ENCODE assay signal across 13 mouse cellular contexts in the genomic region with DNA sequence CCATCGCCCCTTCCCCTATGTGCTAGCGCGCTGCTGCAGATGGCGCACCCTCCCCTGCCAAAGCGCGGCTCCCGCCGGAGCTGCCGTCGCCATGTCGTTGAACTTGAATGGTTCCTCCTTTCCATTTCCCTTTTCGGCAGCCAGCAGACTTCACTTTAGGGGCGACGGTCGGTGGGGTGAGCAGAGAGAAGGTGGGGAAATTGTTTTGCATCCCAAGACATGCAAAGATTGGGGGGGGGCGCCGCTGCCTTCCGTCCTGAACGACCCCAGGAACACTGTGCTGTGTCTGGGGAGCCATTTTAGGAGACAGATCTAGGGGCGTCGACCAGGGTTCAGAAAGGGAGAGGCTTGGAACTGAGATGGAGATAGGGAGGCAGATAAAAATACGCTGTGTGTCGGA. TPM values are rescaled to one million over a fixed set of nuclear protein-coding genes. Genes with fewer than 3 reads are reported as not detected.
A peak's percentile ranks its signal among the peaks of the same experiment; 100 is the strongest.
DNase-seq lines count a peak whose midpoint lies in the region; ATAC-seq and TF ChIP-seq lines count a peak whose summit lies in the region.
"Had no signal": no experiment of that assay in that cellular context is flagged by ENCODE, and none has a peak within 500 bp of the region (broad histone marks: within the 10 kb centered on the region; RNA-seq: fewer than 3 reads in every experiment).

No protein-coding gene starts in this region.

- DNase-seq in kidney, postnatal 0 days (ENCODE audit: low spot score): peak; percentile 90
- no peak for DNase-seq in kidney, adult 18-20 months
- peak; percentile 75 for DNase-seq in limb, embryonic 10.5 days (ENCODE audit: low spot score)
- DNase-seq in midbrain, embryonic 11.5 days (ENCODE audit: low spot score, missing footprints): no peak
- no peak for DNase-seq in right cerebral cortex, adult 2 months (ENCODE audit: low spot score in 2 of 2)
- DNase-seq: heart, postnatal 14 days; liver, embryonic 13.5 days; right cerebral cortex, adult 18-20 months had no signal

- 1% methylated on average over 23 of the region's 23 CpGs for WGBS in kidney, postnatal 0 days
- 2% methylated on average over 23 of the region's 23 CpGs for WGBS in limb, embryonic 10.5 days
- 0% methylated on average over 23 of the region's 23 CpGs for WGBS in neural tube, embryonic 14.5 days
- WGBS in midbrain, embryonic 11.5 days: 1% methylated on average over 22 of the region's 23 CpGs

- no peaks in the 10 kb centered on the region for H3K36me3 ChIP-seq in kidney, postnatal 0 days (ENCODE audit: insufficient read depth, low read length)
- H3K36me3 ChIP-seq in limb, embryonic 10.5 days: peaks cover 8% of the 10 kb centered on the region; the same call in 1 of the 2 replicates
- H3K36me3 ChIP-seq in neural tube, embryonic 14.5 days (ENCODE audit: control insufficient read depth, insufficient read depth, low read length): no peaks in the 10 kb centered on the region
- no peaks in the 10 kb centered on the region for H3K36me3 ChIP-seq in midbrain, embryonic 11.5 days (ENCODE audit: control insufficient read depth, insufficient read depth, low read length)
- H3K36me3 ChIP-seq: G1E; liver, embryonic 13.5 days had no signal

- TF ChIP-seq CTCF in kidney, postnatal 0 days (IDR thresholded peaks at IDR 0.05; ENCODE audit: low read depth): no peak
- TF ChIP-seq CTCF in embryonic fibroblast, embryonic 13.5 days (IDR thresholded peaks at IDR 0.05; ENCODE audit: borderline replicate concordance, insufficient read depth, low read length): no peak

- H3K9me3 ChIP-seq in kidney, postnatal 0 days (replicated peaks; ENCODE audit: low read length): no peaks in the 10 kb centered on the region
- no peaks in the 10 kb centered on the region for H3K9me3 ChIP-seq in limb, embryonic 10.5 days (replicated peaks)
- no peaks in the 10 kb centered on the region for H3K9me3 ChIP-seq in neural tube, embryonic 14.5 days (ENCODE audit: control insufficient read depth, low read length)
- H3K9me3 ChIP-seq in midbrain, embryonic 11.5 days (ENCODE audit: control insufficient read depth, low read length): no peaks in the 10 kb centered on the region
- H3K9me3 ChIP-seq: forebrain, embryonic 13.5 days; liver, embryonic 13.5 days had no signal

- H3K9ac ChIP-seq in kidney, postnatal 0 days (ENCODE audit: low read depth, low read length): peak overlapping the region; percentile 98
- peak overlapping the region; percentile 39 for H3K9ac ChIP-seq in neural tube, embryonic 14.5 days (replicated peaks; ENCODE audit: low read depth, low read length)
- H3K9ac ChIP-seq in midbrain, embryonic 11.5 days (ENCODE audit: low read length): no peak overlapping the region
- H3K9ac ChIP-seq: forebrain, embryonic 13.5 days; liver, embryonic 13.5 days had no signal

- TF ChIP-seq POLR2A in embryonic fibroblast, embryonic 13.5 days (IDR thresholded peaks at IDR 0.05; ENCODE audit: low read depth, low read length): no peak

- ATAC-seq in kidney, postnatal 0 days (replicated peaks; ENCODE audit: low FRiP score, low read depth): no peak
- ATAC-seq in neural tube, embryonic 14.5 days (ENCODE audit: low read depth): no peak
- ATAC-seq in midbrain, embryonic 11.5 days (ENCODE audit: low FRiP score): no peak
- ATAC-seq: forebrain, embryonic 13.5 days had no signal

- peaks cover 5% of the 10 kb centered on the region; the same call in 1 of the 2 replicates for H3K27me3 ChIP-seq in kidney, postnatal 0 days (ENCODE audit: insufficient read depth, low read length)
- peaks cover 98% of the 10 kb centered on the region for H3K27me3 ChIP-seq in limb, embryonic 10.5 days (ENCODE audit: low read depth, poor library complexity, severe bottlenecking)
- peaks cover 53% of the 10 kb centered on the region for H3K27me3 ChIP-seq in neural tube, embryonic 14.5 days (ENCODE audit: control insufficient read depth, insufficient read depth, low read length)
- H3K27me3 ChIP-seq in midbrain, embryonic 11.5 days (ENCODE audit: control insufficient read depth, insufficient read depth, low read length): peaks cover 100% of the 10 kb centered on the region

- peak overlapping the region; percentile 96 for H3K27ac ChIP-seq in kidney, postnatal 0 days
- H3K27ac ChIP-seq in embryonic fibroblast, embryonic 13.5 days (ENCODE audit: insufficient read depth, low read length): peak overlapping the region; percentile 4; the same call in 1 of the 2 replicates
- peak overlapping the region; percentile 99 for H3K27ac ChIP-seq in limb, embryonic 10.5 days
- peak overlapping the region; percentile 81 for H3K27ac ChIP-seq in neural tube, embryonic 14.5 days (ENCODE audit: low read depth, low read length)
- H3K27ac ChIP-seq in midbrain, embryonic 11.5 days (ENCODE audit: low read depth, low read length): no peak overlapping the region
- H3K27ac ChIP-seq: forebrain, embryonic 13.5 days; liver, embryonic 13.5 days had no signal

- H3K4me3 ChIP-seq in kidney, postnatal 0 days (replicated peaks; ENCODE audit: low read depth, low read length): peak overlapping the region; percentile 82
- H3K4me3 ChIP-seq in embryonic fibroblast, embryonic 13.5 days (ENCODE audit: insufficient read depth, low read length): peak overlapping the region; percentile 24
- H3K4me3 ChIP-seq in limb, embryonic 10.5 days: peak overlapping the region; percentile 80
- H3K4me3 ChIP-seq in neural tube, embryonic 14.5 days (ENCODE audit: low read depth, low read length): peak overlapping the region; percentile 42
- H3K4me3 ChIP-seq in midbrain, embryonic 11.5 days (ENCODE audit: low read depth, low read length): no peak overlapping the region
- H3K4me3 ChIP-seq: forebrain, embryonic 13.5 days; liver, embryonic 13.5 days had no signal

- peaks cover 11% of the 10 kb centered on the region for H3K4me1 ChIP-seq in kidney, postnatal 0 days (replicated peaks; ENCODE audit: insufficient read depth, low read length)
- H3K4me1 ChIP-seq in embryonic fibroblast, embryonic 13.5 days (ENCODE audit: control insufficient read depth, insufficient read depth, low read length): no peaks in the 10 kb centered on the region
- H3K4me1 ChIP-seq in limb, embryonic 10.5 days: peaks cover 89% of the 10 kb centered on the region
- 0 out of 2 replicates have a peak, but pooled peaks cover 10% of the 10 kb centered on the region for H3K4me1 ChIP-seq in neural tube, embryonic 14.5 days (ENCODE audit: control insufficient read depth, insufficient read depth, low read length)
- peaks cover 5% of the 10 kb centered on the region; the same call in 1 of the 2 replicates for H3K4me1 ChIP-seq in midbrain, embryonic 11.5 days (ENCODE audit: control insufficient read depth, insufficient read depth, low read length)

- peak overlapping the region; percentile 76 for H3K4me2 ChIP-seq in kidney, postnatal 0 days (ENCODE audit: low read length)
- H3K4me2 ChIP-seq in neural tube, embryonic 14.5 days (ENCODE audit: low read depth, low read length): peak overlapping the region; percentile 42
- no peak overlapping the region for H3K4me2 ChIP-seq in midbrain, embryonic 11.5 days
- H3K4me2 ChIP-seq: forebrain, embryonic 13.5 days; liver, embryonic 13.5 days had no signal

RNA-seq across cellular contexts. Expression of a gene that starts 0.6 kb away (rescaled TPM):
- polyA plus RNA-seq in kidney, postnatal 0 days (2015; fragmentation: Nextera tagmentation; extraction: Ambion mirVana): 19.7 and 23.8 TPM in 2 replicates
- 2.8 and 3.8 TPM in 2 replicates for polyA plus RNA-seq in embryonic fibroblast, embryonic 13.5 days (2011; ENCODE audit: insufficient read length, low read depth, missing spikeins)
- polyA plus RNA-seq in limb, embryonic 10.5 days (2016; fragmentation: Nextera tagmentation; extraction: Ambion mirVana): 31.0 and 34.6 TPM in 2 replicates
- 0.09 TPM in 1 of 2 replicates, not detected in the other for polyA plus RNA-seq in neural tube, embryonic 14.5 days (2014; fragmentation: Nextera tagmentation; extraction: Ambion mirVana)
- polyA plus RNA-seq in midbrain, embryonic 11.5 days (2014; fragmentation: Nextera tagmentation; extraction: Ambion mirVana): not detected in 2 replicates
- polyA plus RNA-seq: cortical plate, adult 2 months; forebrain, embryonic 13.5 days; G1E; liver, embryonic 13.5 days had no signal

RNA-seq across cellular contexts. Expression of a gene that starts 5.2 kb away (rescaled TPM):
- 2.6 and 2.8 TPM in 2 replicates for polyA plus RNA-seq in kidney, postnatal 0 days (2015; fragmentation: Nextera tagmentation; extraction: Ambion mirVana)
- 2.3 and 3.7 TPM in 2 replicates for polyA plus RNA-seq in embryonic fibroblast, embryonic 13.5 days (2011; ENCODE audit: insufficient read length, low read depth, missing spikeins)
- polyA plus RNA-seq in limb, embryonic 10.5 days (2016; fragmentation: Nextera tagmentation; extraction: Ambion mirVana): 26.0 and 44.8 TPM in 2 replicates
- not detected in 2 replicates for polyA plus RNA-seq in neural tube, embryonic 14.5 days (2014; fragmentation: Nextera tagmentation; extraction: Ambion mirVana)
- polyA plus RNA-seq in midbrain, embryonic 11.5 days (2014; fragmentation: Nextera tagmentation; extraction: Ambion mirVana): not detected in 2 replicates
- polyA plus RNA-seq: cortical plate, adult 2 months; forebrain, embryonic 13.5 days; G1E; liver, embryonic 13.5 days had no signal

RNA-seq across cellular contexts. Expression of a gene that starts 11.7 kb away (rescaled TPM):
- polyA plus RNA-seq in kidney, postnatal 0 days (2015; fragmentation: Nextera tagmentation; extraction: Ambion mirVana): 44.6 and 45.5 TPM in 2 replicates
- polyA plus RNA-seq in embryonic fibroblast, embryonic 13.5 days (2011; ENCODE audit: insufficient read length, low read depth, missing spikeins): 3.7 and 4.4 TPM in 2 replicates
- polyA plus RNA-seq in limb, embryonic 10.5 days (2016; fragmentation: Nextera tagmentation; extraction: Ambion mirVana): 51.1 and 68.0 TPM in 2 replicates
- polyA plus RNA-seq in neural tube, embryonic 14.5 days (2014; fragmentation: Nextera tagmentation; extraction: Ambion mirVana): 55.4 and 90.2 TPM in 2 replicates
- polyA plus RNA-seq in midbrain, embryonic 11.5 days (2014; fragmentation: Nextera tagmentation; extraction: Ambion mirVana): not detected in 2 replicates
- polyA plus RNA-seq: cortical plate, adult 2 months; forebrain, embryonic 13.5 days; G1E; liver, embryonic 13.5 days had no signal

RNA-seq across cellular contexts. Expression of a gene that starts 11.9 kb away (rescaled TPM):
- polyA plus RNA-seq in kidney, postnatal 0 days (2015; fragmentation: Nextera tagmentation; extraction: Ambion mirVana): 0.10 TPM in 1 of 2 replicates, not detected in the other
- 17.0 and 20.1 TPM in 2 replicates for polyA plus RNA-seq in embryonic fibroblast, embryonic 13.5 days (2011; ENCODE audit: insufficient read length, low read depth, missing spikeins)
- polyA plus RNA-seq in limb, embryonic 10.5 days (2016; fragmentation: Nextera tagmentation; extraction: Ambion mirVana): 9.3 and 17.8 TPM in 2 replicates
- not detected in 2 replicates for polyA plus RNA-seq in neural tube, embryonic 14.5 days (2014; fragmentation: Nextera tagmentation; extraction: Ambion mirVana)
- polyA plus RNA-seq in midbrain, embryonic 11.5 days (2014; fragmentation: Nextera tagmentation; extraction: Ambion mirVana): not detected in 2 replicates
- polyA plus RNA-seq: cortical plate, adult 2 months; forebrain, embryonic 13.5 days; G1E; liver, embryonic 13.5 days had no signal

RNA-seq across cellular contexts. Expression of a gene that starts 17.5 kb away (rescaled TPM):
- polyA plus RNA-seq in kidney, postnatal 0 days (2015; fragmentation: Nextera tagmentation; extraction: Ambion mirVana): 57.8 and 67.0 TPM in 2 replicates
- polyA plus RNA-seq in embryonic fibroblast, embryonic 13.5 days (2011; ENCODE audit: insufficient read length, low read depth, missing spikeins): 2.1 and 3.5 TPM in 2 replicates
- 38.0 and 52.3 TPM in 2 replicates for polyA plus RNA-seq in limb, embryonic 10.5 days (2016; fragmentation: Nextera tagmentation; extraction: Ambion mirVana)
- polyA plus RNA-seq in neural tube, embryonic 14.5 days (2014; fragmentation: Nextera tagmentation; extraction: Ambion mirVana): 20.9 and 37.4 TPM in 2 replicates
- not detected in 2 replicates for polyA plus RNA-seq in midbrain, embryonic 11.5 days (2014; fragmentation: Nextera tagmentation; extraction: Ambion mirVana)
- polyA plus RNA-seq: cortical plate, adult 2 months; forebrain, embryonic 13.5 days; G1E; liver, embryonic 13.5 days had no signal

Comparison
In these comparisons a context has a peak if more than half of its experiments do, and no peak if none do; other contexts are left out.
1. DNase-seq: peak in kidney, postnatal 0 days (single experiment) and limb, embryonic 10.5 days (single experiment); none in kidney, adult 18-20 months (single experiment), midbrain, embryonic 11.5 days (single experiment) and right cerebral cortex, adult 2 months (0 of 2).